Mouse (Mus musculus): ENCODE results near the gene Cobll1. TPM values are rescaled to one million over a fixed set of nuclear protein-coding genes. Genes with fewer than 3 reads are reported as not detected.

Gene Cobll1
- polyA plus RNA-seq, 1 experiment from 2014 or later = 14.2 TPM

- no peaks in the 10 kb centered on the region for H3K9me3 ChIP-seq (ENCODE audit: control insufficient read depth)
- no peak overlapping the region for H3K4me2 ChIP-seq (replicated peaks; ENCODE audit: low read depth)
- no peaks in the 10 kb centered on the region for H3K4me1 ChIP-seq (replicated peaks; ENCODE audit: control insufficient read depth, insufficient read depth, low read length)
- no peaks in the 10 kb centered on the region for H3K36me3 ChIP-seq (ENCODE audit: control insufficient read depth, insufficient read depth)
- H3K27ac ChIP-seq (ENCODE audit: low read depth, low read length) = no peak overlapping the region
- WGBS = 81% methylated on average over 2 of the region's 2 CpGs
- no peak for TF ChIP-seq CTCF (IDR thresholded peaks at IDR 0.05; ENCODE audit: low read depth)
- no peak for ATAC-seq
- H3K27me3 ChIP-seq (replicated peaks; ENCODE audit: control insufficient read depth, insufficient read depth, low read length) = no peaks in the 10 kb centered on the region
- H3K4me3 ChIP-seq (ENCODE audit: low read depth, low read length) = no peak overlapping the region
- no peak overlapping the region for H3K9ac ChIP-seq (ENCODE audit: low read depth, low read length)
Observed at GRCm38 (mm10) chr2:65227898-65228290, 11.3 kb downstream of the Cobll1 start.

GRCm38 (mm10) chr2:65227154-65227897 is 11.9 kb downstream of the Cobll1 start:
- no peak for TF ChIP-seq CTCF (IDR thresholded peaks at IDR 0.05; ENCODE audit: low read depth)
- Histone ChIP-seq H3K9me3 (ENCODE audit: control insufficient read depth) (no peaks in the 10 kb centered on the region), H3K4me3 (ENCODE audit: low read depth, low read length) (no peak overlapping the region), H3K4me1 (replicated peaks; ENCODE audit: control insufficient read depth, insufficient read depth, low read length) (no peaks in the 10 kb centered on the region), H3K27me3 (replicated peaks; ENCODE audit: control insufficient read depth, insufficient read depth, low read length) (no peaks in the 10 kb centered on the region), H3K9ac (ENCODE audit: low read depth, low read length) (no peak overlapping the region), H3K36me3 (ENCODE audit: control insufficient read depth, insufficient read depth) (no peaks in the 10 kb centered on the region), H3K27ac (ENCODE audit: low read depth, low read length) (no peak overlapping the region), H3K4me2 (replicated peaks; ENCODE audit: low read depth) (no peak overlapping the region)
- no peak for ATAC-seq
- WGBS = 82% methylated on average over 6 of the region's 6 CpGs

GRCm38 (mm10) chr2:65226494-65226893 is 12.7 kb downstream of the Cobll1 start:
- Histone ChIP-seq H3K9me3 (ENCODE audit: control insufficient read depth) (no peaks in the 10 kb centered on the region), H3K27me3 (replicated peaks; ENCODE audit: control insufficient read depth, insufficient read depth, low read length) (no peaks in the 10 kb centered on the region), H3K4me3 (ENCODE audit: low read depth, low read length) (no peak overlapping the region), H3K4me1 (replicated peaks; ENCODE audit: control insufficient read depth, insufficient read depth, low read length) (no peaks in the 10 kb centered on the region), H3K4me2 (replicated peaks; ENCODE audit: low read depth) (no peak overlapping the region), H3K36me3 (ENCODE audit: control insufficient read depth, insufficient read depth) (no peaks in the 10 kb centered on the region), H3K27ac (ENCODE audit: low read depth, low read length) (no peak overlapping the region), H3K9ac (ENCODE audit: low read depth, low read length) (no peak overlapping the region)
- no peak for ATAC-seq
- TF ChIP-seq CTCF (IDR thresholded peaks at IDR 0.05; ENCODE audit: low read depth) = no peak
- whole genome bisulfite sequencing = 79% methylated on average over 4 of the region's 4 CpGs

GRCm38 (mm10) chr2:65223956-65224735 is 15.1 kb downstream of the Cobll1 start:
- no peaks in the 10 kb centered on the region for H3K36me3 ChIP-seq (ENCODE audit: control insufficient read depth, insufficient read depth)
- ATAC-seq = no peak
- H3K9me3 ChIP-seq (ENCODE audit: control insufficient read depth) = no peaks in the 10 kb centered on the region
- H3K4me3 ChIP-seq (ENCODE audit: low read depth, low read length) = no peak overlapping the region
- 56% methylated on average over 12 of the region's 12 CpGs for WGBS
- H3K27me3 ChIP-seq (replicated peaks; ENCODE audit: control insufficient read depth, insufficient read depth, low read length) = no peaks in the 10 kb centered on the region
- 0 out of 2 replicates have a peak, but pooled peaks cover 7% of the 10 kb centered on the region for H3K4me1 ChIP-seq (replicated peaks; ENCODE audit: control insufficient read depth, insufficient read depth, low read length)
- no peak for TF ChIP-seq CTCF (IDR thresholded peaks at IDR 0.05; ENCODE audit: low read depth)
- H3K4me2 ChIP-seq (replicated peaks; ENCODE audit: low read depth) = no peak overlapping the region
- H3K9ac ChIP-seq (ENCODE audit: low read depth, low read length) = no peak overlapping the region
- no peak overlapping the region for H3K27ac ChIP-seq (ENCODE audit: low read depth, low read length)

GRCm38 (mm10) chr2:65223012-65223411 is 16.2 kb downstream of the Cobll1 start:
- Histone ChIP-seq H3K9me3 (ENCODE audit: control insufficient read depth) (no peaks in the 10 kb centered on the region), H3K4me1 (replicated peaks; ENCODE audit: control insufficient read depth, insufficient read depth, low read length) (0 out of 2 replicates have a peak, but pooled peaks cover 7% of the 10 kb centered on the region), H3K4me2 (replicated peaks; ENCODE audit: low read depth) (no peak overlapping the region)

GRCm38 (mm10) chr2:65221646-65222045 is 17.6 kb downstream of the Cobll1 start:
- no peak overlapping the region for H3K4me2 ChIP-seq (replicated peaks; ENCODE audit: low read depth)
- TF ChIP-seq CTCF (IDR thresholded peaks at IDR 0.05; ENCODE audit: low read depth) = no peak
- no peak overlapping the region for H3K4me3 ChIP-seq (ENCODE audit: low read depth, low read length)
- H3K36me3 ChIP-seq (ENCODE audit: control insufficient read depth, insufficient read depth) = no peaks in the 10 kb centered on the region
- ATAC-seq = no peak
- H3K4me1 ChIP-seq (replicated peaks; ENCODE audit: control insufficient read depth, insufficient read depth, low read length) = peaks cover 10% of the 10 kb centered on the region; the same call in 1 of the 2 replicates
- 60% methylated on average over 2 of the region's 2 CpGs for WGBS
- H3K27ac ChIP-seq (ENCODE audit: low read depth, low read length) = no peak overlapping the region
- no peak overlapping the region for H3K9ac ChIP-seq (ENCODE audit: low read depth, low read length)
- no peaks in the 10 kb centered on the region for H3K27me3 ChIP-seq (replicated peaks; ENCODE audit: control insufficient read depth, insufficient read depth, low read length)
- no peaks in the 10 kb centered on the region for H3K9me3 ChIP-seq (ENCODE audit: control insufficient read depth)

More at GRCm38 (mm10) chr2:65223012-65223411, 16.2 kb downstream of the Cobll1 start:
- no peaks in the 10 kb centered on the region for H3K36me3 ChIP-seq (ENCODE audit: control insufficient read depth, insufficient read depth)
- H3K27me3 ChIP-seq (replicated peaks; ENCODE audit: control insufficient read depth, insufficient read depth, low read length) = no peaks in the 10 kb centered on the region
- TF ChIP-seq CTCF (IDR thresholded peaks at IDR 0.05; ENCODE audit: low read depth) = no peak
- no peak overlapping the region for H3K9ac ChIP-seq (ENCODE audit: low read depth, low read length)
- no peak overlapping the region for H3K27ac ChIP-seq (ENCODE audit: low read depth, low read length)
- WGBS = 82% methylated on average over 8 of the region's 8 CpGs
- no peak overlapping the region for H3K4me3 ChIP-seq (ENCODE audit: low read depth, low read length)
- ATAC-seq = no peak
